Mouse (Mus musculus): ENCODE data around the gene C1ra. TPM values are rescaled to one million over a fixed set of nuclear protein-coding genes. Genes with fewer than 3 reads are reported as not detected.

C1ra gene
- polyA plus RNA-seq (2012; rRNA removed): 0.33 and 0.93 TPM in 2 replicates

GRCm38 (mm10) chr6:124512355-124512836, at the start of gene C1ra:
C1ra (plus strand) TSS chr6:124512405.

GRCm38 (mm10) chr6:124464305-124465271, 47.6 kb upstream of the C1ra start, which contains the start of gene Clstn3:
Clstn3 (minus strand) TSS chr6:124464794.

GRCm38 (mm10) chr6:124492842-124493561, 19.2 kb upstream of the C1ra start, which contains the start of gene C1rl:
C1rl (plus strand) TSS chr6:124493113.

GRCm38 (mm10) chr6:124542284-124542683, 30.1 kb downstream of the C1ra start, which contains the start of gene C1s1:
C1s1 (minus strand) TSS chr6:124542359.

GRCm38 (mm10) chr6:124570026-124570425, 57.8 kb downstream of the C1ra start, which contains the start of gene C1rb:
C1rb (plus strand) TSS chr6:124570294.

Other genes with a start within 250 kb of the C1ra start
- 0.06 and 0.10 TPM in 2 replicates for gene Cd163, start 207.7 kb upstream of the C1ra start, polyA plus RNA-seq (2012; rRNA removed)
- gene Pex5, start 97.3 kb upstream of the C1ra start, polyA plus RNA-seq (2012; rRNA removed): 86.2 and 93.2 TPM in 2 replicates
- 60.9 and 64.3 TPM in 2 replicates for gene Clstn3, start 47.6 kb upstream of the C1ra start, polyA plus RNA-seq (2012; rRNA removed)
- 0.09 and 0.10 TPM in 2 replicates for gene C1rl, start 19.3 kb upstream of the C1ra start, polyA plus RNA-seq (2012; rRNA removed)
- 1.3 and 2.9 TPM in 2 replicates for gene C1s1, start 30.0 kb downstream of the C1ra start, polyA plus RNA-seq (2012; rRNA removed)
- gene C1rb, start 57.9 kb downstream of the C1ra start, polyA plus RNA-seq (2012; rRNA removed): not detected in 2 replicates
- 0.34 and 0.44 TPM in 2 replicates for gene C1s2, start 123.7 kb downstream of the C1ra start, polyA plus RNA-seq (2012; rRNA removed)
- gene Lpcat3, start 150.6 kb downstream of the C1ra start, polyA plus RNA-seq (2012; rRNA removed): 53.8 and 63.1 TPM in 2 replicates
- 134 and 145 TPM in 2 replicates for gene Emg1, start 199.8 kb downstream of the C1ra start, polyA plus RNA-seq (2012; rRNA removed)
- 171 and 179 TPM in 2 replicates for gene Phb2, start 199.9 kb downstream of the C1ra start, polyA plus RNA-seq (2012; rRNA removed)
- gene Ptpn6, start 226.3 kb downstream of the C1ra start, polyA plus RNA-seq (2012; rRNA removed): 5.3 and 6.1 TPM in 2 replicates
- gene Grcc10, start 229.0 kb downstream of the C1ra start, polyA plus RNA-seq (2012; rRNA removed): 499 and 546 TPM in 2 replicates
- not detected in 2 replicates for gene Gm45234, start 243.6 kb downstream of the C1ra start, polyA plus RNA-seq (2012; rRNA removed)
- gene Atn1, start 244.1 kb downstream of the C1ra start, polyA plus RNA-seq (2012; rRNA removed): 77.8 and 103 TPM in 2 replicates

All from central nervous system, embryonic 14 days (tissue).